Mouse (Mus musculus) heart, postnatal 0 days (tissue): ENCODE measurements around the gene Ltb4r2.

Experiments used
- CTCF ChIP-seq: IDR thresholded peaks from 2 replicates; pipeline ENCODE4 v1.5.1; 2016; ENCODE audit warnings: antibody characterized with exemption, control low read depth, low read depth
- EP300 ChIP-seq: IDR thresholded peaks from 2 replicates; pipeline ENCODE4 v1.6.1; 2016; ENCODE audit warnings: antibody characterized with exemption, low read depth

DNA sequence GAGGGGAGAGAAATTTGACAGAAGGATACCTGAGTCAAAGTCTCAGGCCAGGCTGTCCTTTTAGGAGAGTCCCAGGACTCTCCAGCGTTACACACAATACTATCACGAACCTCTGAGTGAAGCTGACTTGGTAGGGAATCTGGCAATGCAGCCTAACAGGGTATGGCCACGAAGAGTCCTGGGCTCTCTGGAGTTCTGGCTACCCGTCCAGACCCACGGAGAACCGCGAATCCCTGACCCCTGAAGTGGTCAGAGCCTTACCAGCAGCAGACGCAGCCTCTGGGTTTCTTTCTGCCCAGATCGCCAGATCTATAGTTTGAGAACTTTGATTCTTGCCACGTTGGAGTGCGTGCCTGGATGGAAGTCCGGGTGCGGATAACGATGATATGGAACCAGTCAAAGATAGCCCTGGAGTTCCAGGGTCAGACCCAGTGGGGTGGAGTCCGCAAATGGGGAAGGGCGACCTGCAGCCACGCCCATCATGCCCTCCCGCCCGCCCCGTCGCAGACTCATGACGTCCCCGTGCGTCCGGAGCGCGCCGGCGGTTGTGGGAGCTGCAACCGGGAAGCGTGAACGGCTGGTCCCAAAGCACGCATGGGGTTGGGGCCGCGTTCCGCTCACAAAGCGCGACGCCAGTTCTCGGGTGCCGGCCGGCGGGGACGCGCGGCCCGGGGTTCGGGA, 15.9 kb upstream of the Ltb4r2 start, which contains the start of the genes Dhrs1 and Nop9:
- TF ChIP-seq CTCF: no peak
- TF ChIP-seq EP300: no peak
